Mouse (Mus musculus) thymus, adult 2 months (tissue): ENCODE results near the gene Dennd4a. TPM values are rescaled to one million over a fixed set of nuclear protein-coding genes. Genes with fewer than 3 reads are reported as not detected.

Experiments used
- DNase-seq: peaks from one replicate; pipeline ENCODE4 v3.0.0; 2021
- H3K27ac ChIP-seq: fragments of 200-500 bp; 2 replicates; pipeline ENCODE4 v1.5.1; 2012; ENCODE audit warnings: low read length, control low read depth; ENCODE audit not compliant: control insufficient read depth, insufficient read depth
- H3K27me3 ChIP-seq: fragments of 200-500 bp; 2 replicates; pipeline ENCODE4 v1.6.1; 2012; ENCODE audit warnings: mild to moderate bottlenecking, low read length, moderate library complexity, mixed read lengths; ENCODE audit not compliant: control insufficient read depth, insufficient read depth
- H3K36me3 ChIP-seq: fragments of 200-500 bp; 2 replicates; pipeline ENCODE4 v1.6.1; 2012; ENCODE audit warnings: mild to moderate bottlenecking, low read length, moderate library complexity; ENCODE audit not compliant: control insufficient read depth, insufficient read depth
- H3K4me1 ChIP-seq: fragments of 200-500 bp; replicated peaks from 2 replicates; pipeline ENCODE4 v1.6.1; 2012; ENCODE audit warnings: low read length; ENCODE audit not compliant: control insufficient read depth, insufficient read depth
- H3K4me3 ChIP-seq: fragments of 200-500 bp; 2 replicates; pipeline ENCODE4 v1.5.1; 2012; ENCODE audit warnings: mild to moderate bottlenecking, low read length, control low read depth, moderate library complexity; ENCODE audit not compliant: control insufficient read depth, insufficient read depth
- CTCF ChIP-seq: fragments of 200-500 bp; IDR thresholded peaks from 2 replicates; pipeline ENCODE4 v1.5.1; 2012; ENCODE audit warnings: mild to moderate bottlenecking, control low read depth, low read length, moderate library complexity, borderline replicate concordance; ENCODE audit not compliant: control insufficient read depth, poor library complexity, insufficient read depth; ENCODE audit errors: extremely low read depth
- POLR2A ChIP-seq: fragments of 200-500 bp; IDR thresholded peaks from 2 replicates; pipeline ENCODE4 v1.6.1; 2012; ENCODE audit warnings: mild to moderate bottlenecking, low read length, control low read depth, moderate library complexity; ENCODE audit not compliant: control insufficient read depth, poor library complexity, insufficient read depth; ENCODE audit errors: extremely low read depth
- WGBS: fragments of 180-500 bp; shearing (Covaris S2); methylation state at CpG from one replicate; pipeline ENCODE4 v1.1.7; 2018; 5-methylcytosine and 5-hydroxymethylcytosine counted together
- polyA plus RNA-seq: library from polyadenylated mRNA; depleted of rRNA; stranded (reverse); fragments of >200 nt; gene quantifications from 2 replicates; pipeline ENCODE4 v1.2.3, GENCODE M21; 2012

Dennd4a gene
- polyA plus RNA-seq, 1 experiment, result 12.3 TPM

DNA sequence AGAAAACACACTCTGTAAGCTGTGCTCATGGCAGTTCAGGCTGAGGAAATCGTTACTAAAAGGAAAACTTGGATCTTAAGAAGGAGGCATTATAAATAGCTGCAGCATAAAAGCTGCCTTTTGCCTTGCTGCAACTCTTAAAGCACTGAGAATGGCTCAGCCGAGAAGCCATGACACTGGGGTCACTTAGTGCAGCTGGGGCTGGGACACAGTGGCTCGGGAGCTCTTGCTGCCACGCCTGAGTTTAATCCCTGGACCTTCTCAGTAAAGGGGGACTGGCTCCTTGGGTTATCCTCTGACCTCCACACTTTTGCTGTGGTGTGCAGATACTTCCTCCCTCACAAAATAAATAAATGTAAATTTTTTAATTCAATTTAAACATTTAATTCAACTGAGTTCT, 91.7 kb downstream of the Dennd4a start:
- Histone ChIP-seq H3K4me3 (no peak overlapping the region), H3K27me3 (no peaks in the 10 kb centered on the region), H3K36me3 (peaks cover 13% of the 10 kb centered on the region), H3K27ac (no peak overlapping the region), H3K4me1 (no peaks in the 10 kb centered on the region)
- TF ChIP-seq CTCF (no peak), POLR2A (no peak)
- WGBS, result 94% methylated on average over 4 of the region's 4 CpGs
- no peak for DNase-seq

DNA sequence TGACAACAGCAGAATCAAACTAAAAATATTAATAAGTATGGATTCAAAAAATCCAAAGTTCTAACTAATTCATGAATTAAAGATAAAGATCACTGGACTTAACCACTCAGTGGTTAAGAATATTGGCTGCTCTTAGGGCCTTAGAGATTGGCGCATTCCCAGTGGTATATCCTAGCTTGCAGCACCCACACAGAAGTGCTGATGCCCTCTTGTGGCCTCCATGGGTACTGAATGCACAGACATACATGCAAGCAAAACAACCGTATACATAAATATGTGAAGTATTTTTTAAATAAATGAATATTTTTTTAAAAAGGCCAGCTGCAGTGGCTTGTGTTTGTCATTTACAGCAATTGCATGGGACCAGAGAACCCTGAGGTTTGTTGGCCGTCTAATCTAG, 92.2 kb downstream of the Dennd4a start:
- TF ChIP-seq POLR2A (no peak), CTCF (no peak)
- 78% methylated on average over 3 of the region's 3 CpGs for WGBS
- no peak overlapping the region for H3K4me3 ChIP-seq
- H3K27me3 ChIP-seq, result no peaks in the 10 kb centered on the region
- H3K27ac ChIP-seq, result no peak overlapping the region
- peaks cover 8% of the 10 kb centered on the region for H3K36me3 ChIP-seq
- DNase-seq, result peak; percentile 76
- no peaks in the 10 kb centered on the region for H3K4me1 ChIP-seq

DNA sequence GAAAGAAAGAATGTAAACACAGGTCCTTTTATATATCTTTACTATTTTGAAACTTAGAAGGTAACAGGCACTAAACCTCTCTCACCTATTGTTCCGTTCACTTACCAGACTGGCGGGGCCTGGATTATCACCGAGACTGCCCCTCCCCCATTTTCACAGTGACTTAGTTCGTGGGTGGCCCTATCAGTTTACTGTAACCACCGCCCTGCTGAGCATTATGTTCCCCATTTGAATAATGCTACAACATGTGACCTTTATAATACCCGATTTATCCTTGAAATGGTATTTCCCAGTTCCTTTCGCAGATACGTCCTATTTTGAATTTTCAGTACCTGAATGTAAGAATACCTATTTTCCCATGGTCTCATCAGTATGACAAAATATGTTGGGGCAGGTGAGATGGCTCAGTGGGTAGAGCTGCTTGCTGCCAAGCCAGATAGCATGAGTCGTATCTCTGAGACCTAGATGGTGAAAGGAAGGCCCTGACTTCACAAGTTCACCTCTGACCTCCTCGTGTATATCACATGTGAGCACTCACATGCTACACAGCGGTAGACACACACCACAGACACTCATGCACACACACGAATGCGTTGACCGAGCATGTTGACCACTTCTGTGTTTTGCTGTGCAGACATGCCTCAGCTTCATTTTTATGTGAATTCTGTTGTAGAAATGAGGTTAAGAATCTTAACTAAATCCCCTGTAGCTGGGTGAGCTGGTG, 93.9 kb downstream of the Dennd4a start:
- H3K27me3 ChIP-seq, result no peaks in the 10 kb centered on the region
- 96% methylated on average over 14 of the region's 14 CpGs for WGBS
- TF ChIP-seq CTCF (no peak), POLR2A (no peak)

DNA sequence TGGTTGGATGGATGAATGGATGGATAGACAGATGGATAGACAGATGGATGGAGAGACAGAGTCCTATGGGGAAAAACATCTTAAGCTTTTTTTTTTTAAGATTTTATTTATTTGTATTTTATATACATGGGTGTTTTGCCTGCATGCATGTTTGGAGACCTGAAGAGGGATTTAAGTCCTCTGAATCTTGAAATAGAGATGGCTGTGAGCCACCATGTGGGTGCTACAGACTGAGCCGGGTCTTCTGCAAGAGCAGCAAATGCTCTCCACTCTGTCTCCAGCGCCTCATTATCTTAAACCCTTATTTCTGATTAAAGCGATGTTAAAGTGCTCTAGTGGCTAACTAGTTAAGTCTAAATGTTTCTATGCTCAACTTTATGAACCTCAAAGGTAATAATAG, 96.3 kb downstream of the Dennd4a start:
- Histone ChIP-seq H3K27ac (no peak overlapping the region), H3K4me1 (no peaks in the 10 kb centered on the region), H3K4me3 (no peak overlapping the region), H3K27me3 (no peaks in the 10 kb centered on the region), H3K36me3 (peaks cover 13% of the 10 kb centered on the region)
- TF ChIP-seq CTCF (no peak), POLR2A (no peak)
- over 99% methylated on average over 3 of the region's 3 CpGs for WGBS
- DNase-seq, result no peak

More for the DNA sequence above, 93.9 kb downstream of the Dennd4a start:
- Histone ChIP-seq H3K4me1 (no peaks in the 10 kb centered on the region), H3K27ac (no peak overlapping the region), H3K4me3 (no peak overlapping the region), H3K36me3 (peaks cover 10% of the 10 kb centered on the region)
- DNase-seq, result no peak

GRCm38 (mm10) chr9:64913406-64913805, 102.3 kb downstream of the Dennd4a start:
- TF ChIP-seq CTCF (no peak), POLR2A (no peak)
- peaks cover 10% of the 10 kb centered on the region for H3K36me3 ChIP-seq
- 98% methylated on average over 4 of the region's 4 CpGs for WGBS
- no peaks in the 10 kb centered on the region for H3K27me3 ChIP-seq
- H3K4me1 ChIP-seq, result no peaks in the 10 kb centered on the region
- H3K4me3 ChIP-seq, result no peak overlapping the region
- no peak for DNase-seq
- no peak overlapping the region for H3K27ac ChIP-seq

DNA sequence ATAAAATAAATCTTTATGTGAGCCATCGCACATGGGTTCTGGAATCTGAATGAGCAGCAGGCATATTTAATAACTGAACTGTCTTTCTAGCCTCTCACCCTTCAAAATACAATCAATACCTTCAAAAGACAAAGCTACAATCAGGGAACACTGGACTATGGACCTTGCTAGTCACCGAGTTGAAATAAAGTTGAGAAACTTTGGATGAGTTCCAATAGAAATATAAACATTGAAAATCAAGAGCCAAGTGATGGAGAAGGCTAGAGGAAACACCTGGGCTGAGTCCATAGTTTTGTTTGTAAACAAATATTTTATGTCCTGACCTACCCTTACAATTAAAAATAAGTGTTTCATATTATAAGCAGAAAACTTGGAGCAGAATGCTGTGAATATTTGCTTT, 102.8 kb downstream of the Dennd4a start:
- 94% methylated on average over 2 of the region's 2 CpGs for WGBS
- H3K4me1 ChIP-seq, result no peaks in the 10 kb centered on the region
- TF ChIP-seq POLR2A (no peak), CTCF (no peak)
- H3K27ac ChIP-seq, result no peak overlapping the region
- no peak overlapping the region for H3K4me3 ChIP-seq
- no peaks in the 10 kb centered on the region for H3K27me3 ChIP-seq
- H3K36me3 ChIP-seq, result peaks cover 10% of the 10 kb centered on the region
- no peak for DNase-seq
